Mouse (Mus musculus) spleen, postnatal 4 days (tissue): Measurements from ENCODE around the gene Dnah2.
"Not testable (repeated sequence)": the region's sequence is repeated elsewhere in the genome, so short reads cannot be mapped to it uniquely, and the experiment has no call there.

Experiments
- DNase-seq, 2 experiments: peaks; one replicate each; pipeline ENCODE4 v3.0.0; 2022; ENCODE audit warnings: low spot score in 2 of 2

The Dnah2 gene

DNA sequence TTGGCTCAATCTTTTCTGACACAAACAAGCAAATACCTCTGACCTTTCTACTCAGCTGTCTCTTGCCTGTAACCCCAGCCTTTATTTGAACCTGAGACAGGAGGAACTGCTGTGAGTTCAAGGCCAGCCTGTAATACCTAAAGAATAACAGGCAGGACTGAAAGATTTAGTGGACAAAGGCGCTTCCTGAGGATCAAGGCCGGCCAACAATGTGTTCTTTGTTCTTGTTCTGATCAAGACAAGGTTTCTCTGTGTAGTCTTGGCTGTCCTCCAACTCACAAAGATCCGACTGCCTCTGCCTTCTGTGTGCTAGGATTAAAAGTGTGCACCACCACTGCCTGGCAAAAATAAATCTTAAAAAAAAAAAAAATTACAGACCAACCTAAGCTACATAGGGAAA is 15.5 kb upstream of the Dnah2 start:
- no peak for DNase-seq

DNA sequence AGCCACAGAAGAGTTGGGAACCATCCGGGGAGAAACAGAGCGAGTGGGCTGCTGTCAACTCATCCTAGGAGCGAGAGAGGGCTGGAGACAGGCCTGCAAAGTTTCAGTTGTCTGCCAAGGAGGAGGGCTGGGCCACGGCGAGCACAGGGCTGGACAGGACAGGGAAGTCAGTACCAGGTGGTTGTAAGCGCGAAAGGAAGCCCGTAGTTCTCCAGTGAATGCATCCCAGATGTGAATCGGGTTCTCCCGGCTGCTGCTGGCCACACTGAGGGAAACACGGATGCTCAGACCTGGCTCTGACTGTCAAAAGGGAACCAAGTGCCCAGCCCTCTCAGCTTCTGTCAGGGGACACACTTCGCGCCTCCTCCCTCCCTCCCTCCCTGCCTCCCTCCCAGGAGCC is 14.5 kb upstream of the Dnah2 start:
- no peak for DNase-seq

DNA sequence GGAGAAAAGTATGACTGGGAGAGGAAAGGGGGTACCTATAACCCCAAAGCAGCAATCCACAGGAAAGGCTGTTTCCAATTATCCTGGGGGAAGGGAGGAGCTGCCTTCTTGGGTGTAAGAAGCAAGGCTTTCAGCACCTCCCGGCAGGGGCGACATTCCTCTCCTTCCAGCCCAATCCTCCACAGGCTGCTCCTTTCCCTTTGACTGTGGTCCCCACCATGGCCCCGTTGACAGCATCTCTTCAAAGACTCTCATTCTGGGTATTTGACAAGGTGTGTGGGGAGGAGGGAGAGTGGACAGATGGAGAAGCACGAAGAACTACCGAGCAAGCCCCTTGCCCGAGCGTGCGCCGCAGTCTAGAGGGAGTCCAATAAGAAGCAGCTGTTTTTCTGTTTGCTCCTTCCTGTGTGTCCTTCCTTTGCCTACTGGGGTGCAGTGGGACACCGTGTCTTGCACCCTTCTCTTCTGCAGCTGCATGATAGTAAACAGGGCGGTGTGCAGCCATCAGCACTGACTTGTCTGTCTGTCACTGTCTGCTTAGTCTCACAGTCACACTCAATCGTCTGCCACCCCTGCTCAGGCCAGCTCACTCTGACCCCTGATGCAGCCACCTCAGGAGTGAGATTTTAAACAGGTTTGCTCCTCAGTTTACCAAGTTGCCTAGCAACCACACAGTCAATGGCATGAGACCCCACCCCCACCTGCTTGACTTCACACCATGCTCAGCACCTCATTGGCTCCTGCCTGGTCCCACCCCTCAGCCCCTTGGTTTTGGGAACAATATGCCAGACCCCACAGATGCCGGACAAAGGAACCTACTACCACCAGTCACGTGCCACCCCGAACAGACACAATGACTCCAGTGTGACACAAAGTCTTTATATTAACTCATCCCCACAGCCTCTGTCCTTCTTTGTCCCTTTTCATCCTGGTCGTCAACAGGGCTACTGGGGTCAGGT is 12.3 kb upstream of the Dnah2 start:
- no peak for DNase-seq

DNA sequence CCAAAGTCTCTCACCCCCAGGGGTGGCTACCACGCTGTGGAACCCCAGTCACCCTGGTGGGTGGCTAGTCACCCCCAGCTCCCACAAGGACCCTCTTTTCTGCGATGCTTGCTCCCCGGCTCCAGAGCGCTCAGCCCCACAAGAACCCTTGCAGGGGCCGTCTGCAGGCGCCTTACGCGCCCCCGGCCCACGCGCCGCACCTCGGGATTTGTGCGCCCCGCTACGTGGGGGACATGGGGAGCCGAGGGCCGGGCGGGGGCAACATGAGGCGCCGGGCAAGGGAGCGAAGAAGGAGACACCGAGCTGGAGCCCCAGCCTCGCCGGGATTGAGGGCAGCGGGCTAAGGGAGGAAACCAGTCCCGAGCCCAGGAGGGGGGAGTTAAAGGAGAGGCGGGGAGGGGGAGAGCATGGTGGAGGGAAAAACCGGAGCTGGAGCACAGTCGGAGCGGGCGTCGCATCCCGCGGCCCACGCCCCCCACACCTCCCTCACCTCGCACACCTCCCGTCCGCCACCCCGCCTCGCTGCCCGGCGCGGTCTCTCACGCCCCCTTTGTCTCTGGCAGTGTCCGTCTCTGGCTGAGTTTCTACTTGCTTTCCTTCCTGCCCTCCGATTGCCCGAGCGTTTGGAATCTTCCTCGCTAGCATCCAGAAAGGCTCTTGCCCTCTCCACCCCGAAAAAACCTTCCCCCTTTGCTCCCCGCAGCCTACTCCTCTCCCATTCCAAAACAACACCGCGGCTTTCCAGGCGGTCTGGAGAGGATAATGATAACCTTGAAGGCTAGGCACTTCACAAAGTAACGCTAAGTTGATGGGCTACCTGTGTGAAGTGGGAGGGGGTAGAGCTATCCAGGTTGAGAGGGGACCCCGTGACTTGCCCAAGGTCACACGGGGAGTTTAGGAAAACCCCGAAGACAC is 11.2 kb upstream of the Dnah2 start, which contains the start of gene Efnb3:
TSS of gene Efnb3 (minus strand) at position 355 of the 915 bp plus-strand sequence.
- no peak for DNase-seq

DNA sequence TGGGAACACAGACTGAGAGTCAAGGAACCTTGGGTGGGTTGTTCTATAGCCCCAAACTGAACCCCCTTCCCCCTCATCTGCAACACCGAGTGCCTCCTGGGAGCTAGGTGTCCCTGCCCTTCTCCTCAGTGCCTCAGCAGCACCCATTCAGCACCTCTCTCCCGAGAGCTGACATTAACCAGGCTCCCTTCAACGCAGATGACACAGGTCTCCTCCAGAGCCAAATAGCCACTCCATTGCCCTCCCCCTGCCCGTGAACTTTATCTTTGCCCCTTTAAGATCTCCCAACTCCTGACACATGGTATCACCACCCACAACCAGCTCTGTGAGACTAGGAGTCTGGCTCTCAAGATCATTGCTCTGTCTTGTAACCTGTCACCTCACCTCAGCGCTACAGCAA is 10.3 kb upstream of the Dnah2 start:
- no peak for DNase-seq

DNA sequence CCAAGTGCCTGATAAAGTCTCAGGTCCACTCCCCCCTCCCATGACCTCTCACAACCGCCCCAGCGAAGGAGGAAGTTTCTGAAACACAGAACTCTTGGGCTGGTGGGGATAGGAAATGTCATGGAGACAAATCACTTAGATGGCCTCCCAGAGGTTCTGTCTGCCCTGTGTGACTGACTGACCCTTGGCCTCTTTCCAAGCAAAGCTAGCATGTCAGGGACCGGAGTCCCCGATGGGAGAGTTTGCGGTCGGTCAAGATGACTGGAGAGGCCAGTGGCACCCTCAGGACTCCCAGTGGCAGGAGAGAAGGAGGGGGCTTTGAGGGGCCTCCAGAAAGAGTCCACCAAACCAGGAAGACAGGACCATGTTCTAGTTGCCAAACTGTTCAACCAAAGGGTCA is 9.8 kb upstream of the Dnah2 start:
- no peak for DNase-seq

DNA sequence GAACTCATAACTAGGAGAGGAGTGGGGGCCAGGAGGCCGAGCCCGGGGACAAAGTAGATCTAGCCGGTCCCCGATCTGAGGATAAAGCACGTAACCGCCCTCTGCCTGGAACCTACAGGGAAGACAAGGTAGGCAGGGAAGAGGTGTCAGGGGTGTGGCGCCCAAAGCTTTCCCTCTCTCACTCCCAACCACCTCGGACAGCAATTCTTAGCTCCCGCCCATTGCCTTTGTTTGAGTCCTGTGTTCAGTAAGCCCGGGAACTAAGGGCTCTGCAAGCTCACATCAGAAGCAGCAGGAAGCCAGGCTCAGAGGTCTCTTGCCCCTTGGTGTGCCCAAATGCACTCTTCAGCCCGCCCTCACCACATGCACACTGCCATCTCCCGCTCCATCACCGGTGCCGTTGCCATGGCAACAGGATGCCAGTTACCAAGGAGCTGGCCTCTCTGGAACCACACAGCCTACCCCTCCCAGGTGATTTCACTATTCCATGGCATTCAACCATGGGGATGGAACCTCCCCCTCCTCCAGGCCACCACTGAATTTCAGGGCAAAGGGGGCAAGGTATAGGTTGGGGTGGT is 8.6 kb upstream of the Dnah2 start:
- no peak for DNase-seq

DNA sequence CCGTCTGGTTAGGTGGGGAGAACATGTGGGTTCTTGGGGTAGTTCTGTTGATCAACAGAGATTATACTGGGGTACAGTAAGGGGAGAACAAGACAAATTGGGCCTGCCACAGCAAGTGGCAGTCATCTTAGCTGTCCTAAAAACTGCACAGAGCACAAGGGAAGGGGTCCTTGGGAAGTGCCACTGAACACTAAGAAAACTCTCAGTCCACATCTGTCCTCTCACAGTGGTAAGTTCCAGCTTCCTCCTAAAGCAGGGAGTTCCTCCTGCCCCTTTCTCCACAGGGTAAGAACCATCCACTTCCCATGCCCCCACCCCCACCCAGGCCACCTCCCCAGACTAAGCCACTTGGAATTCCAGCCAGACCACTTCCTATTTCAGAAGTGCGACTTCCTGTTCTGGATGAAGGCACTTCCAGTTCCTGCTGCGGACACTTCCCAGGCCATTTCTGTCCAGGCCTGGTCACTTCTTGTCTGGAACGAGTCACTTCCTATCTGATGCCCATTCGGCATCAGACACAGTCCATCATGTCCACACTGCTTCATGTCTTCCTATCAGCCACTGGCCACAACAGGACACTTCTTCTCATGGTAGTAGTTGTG is 5.7 kb upstream of the Dnah2 start:
- no peak for DNase-seq

DNA sequence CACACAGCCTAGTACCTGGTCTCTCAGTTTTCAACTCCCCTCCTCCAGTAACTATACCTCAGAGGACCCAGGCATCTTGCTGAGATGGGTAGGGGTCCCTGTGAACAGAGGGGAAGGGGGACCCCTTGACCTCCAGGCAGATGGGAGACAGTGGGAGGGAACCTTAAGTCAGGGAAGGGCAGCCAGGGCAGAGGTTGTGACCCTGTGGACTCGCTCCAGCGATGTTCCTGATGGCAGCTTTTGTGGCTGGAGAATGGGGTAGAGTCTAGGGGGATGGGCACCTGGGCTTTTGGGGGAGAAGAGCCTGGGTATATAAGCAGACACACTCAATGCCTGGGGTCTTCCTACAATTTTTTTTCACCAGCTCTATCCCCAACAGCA is 4.4 kb upstream of the Dnah2 start:
- no peak for DNase-seq

DNA sequence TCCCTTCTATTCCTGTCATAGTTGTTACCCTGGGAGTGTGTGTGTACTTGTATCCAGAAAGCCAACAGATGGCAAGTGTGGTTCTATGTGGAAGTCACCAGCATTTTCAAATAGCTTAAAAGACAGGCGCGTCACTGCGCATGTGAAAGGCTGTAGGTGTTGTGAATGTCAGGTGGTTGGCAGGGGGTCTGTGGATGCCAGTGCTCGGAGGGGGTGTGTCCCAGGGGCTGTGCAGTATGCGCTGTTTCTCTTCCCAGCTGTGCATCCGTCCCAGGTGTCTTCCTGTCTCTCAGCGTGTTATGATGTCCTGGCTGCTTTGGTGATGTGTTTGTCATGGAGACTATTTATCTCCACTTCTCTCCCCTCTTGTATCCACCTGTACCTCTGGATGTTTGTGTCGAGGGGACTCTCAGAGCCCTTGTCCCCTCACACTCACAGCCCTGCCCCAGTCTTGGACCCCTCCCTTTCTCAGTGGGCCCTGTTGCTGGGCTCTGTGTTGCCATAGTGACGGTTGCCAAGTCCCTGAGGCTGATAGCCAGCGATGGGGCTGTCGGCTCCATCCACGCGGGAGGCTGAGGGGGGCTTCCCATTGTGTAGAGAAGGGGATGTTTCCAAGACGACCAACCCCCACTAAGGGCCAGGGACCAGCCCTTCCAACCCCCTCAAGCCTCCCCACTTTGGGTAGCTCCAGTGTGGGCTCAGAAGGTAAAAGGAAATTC is 3.9 kb upstream of the Dnah2 start:
- DNase-seq = no peak

DNA sequence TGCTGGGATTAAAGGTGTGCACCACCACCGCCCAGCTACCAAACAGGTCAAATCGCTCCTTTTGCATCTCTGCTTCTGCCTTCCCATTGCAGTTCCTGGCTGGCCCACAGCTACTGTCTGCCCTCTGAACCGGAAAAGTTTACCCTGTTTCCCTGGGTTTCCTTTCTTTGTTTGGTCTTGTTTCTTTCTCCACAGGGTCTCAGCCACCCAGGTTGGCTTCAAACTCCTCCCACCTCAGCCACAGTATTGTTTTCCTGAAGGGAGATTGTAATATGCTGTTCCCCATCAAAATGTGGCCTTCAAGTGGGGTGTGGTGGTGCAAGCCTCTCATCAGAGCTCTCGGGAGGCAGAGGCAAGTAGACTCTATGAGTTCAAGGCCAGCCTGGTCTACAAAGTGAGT is 2.4 kb upstream of the Dnah2 start:
- DNase-seq = no peak

DNA sequence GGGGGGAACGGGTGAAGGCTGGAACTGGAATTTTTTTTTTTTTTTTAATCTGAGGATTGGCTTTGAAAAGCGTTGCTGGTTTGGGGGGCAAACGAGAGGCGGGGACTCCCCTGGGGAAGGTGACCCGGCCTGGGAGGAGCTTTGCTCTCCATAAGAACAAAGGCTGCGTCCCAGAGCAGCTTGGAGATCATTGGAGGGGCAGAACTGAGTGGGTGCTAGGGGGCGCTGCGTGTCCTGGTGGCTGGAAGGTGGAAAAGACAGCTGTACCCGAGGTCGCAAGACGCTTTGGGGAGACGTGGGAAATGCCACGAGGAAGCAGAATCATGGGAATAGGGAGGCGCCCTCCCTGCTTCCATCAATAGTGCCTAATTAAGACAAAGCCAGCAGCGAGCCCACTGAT is 1.8 kb downstream of the Dnah2 start:
- DNase-seq = peak in 1 of 2 experiments; percentile 74

DNA sequence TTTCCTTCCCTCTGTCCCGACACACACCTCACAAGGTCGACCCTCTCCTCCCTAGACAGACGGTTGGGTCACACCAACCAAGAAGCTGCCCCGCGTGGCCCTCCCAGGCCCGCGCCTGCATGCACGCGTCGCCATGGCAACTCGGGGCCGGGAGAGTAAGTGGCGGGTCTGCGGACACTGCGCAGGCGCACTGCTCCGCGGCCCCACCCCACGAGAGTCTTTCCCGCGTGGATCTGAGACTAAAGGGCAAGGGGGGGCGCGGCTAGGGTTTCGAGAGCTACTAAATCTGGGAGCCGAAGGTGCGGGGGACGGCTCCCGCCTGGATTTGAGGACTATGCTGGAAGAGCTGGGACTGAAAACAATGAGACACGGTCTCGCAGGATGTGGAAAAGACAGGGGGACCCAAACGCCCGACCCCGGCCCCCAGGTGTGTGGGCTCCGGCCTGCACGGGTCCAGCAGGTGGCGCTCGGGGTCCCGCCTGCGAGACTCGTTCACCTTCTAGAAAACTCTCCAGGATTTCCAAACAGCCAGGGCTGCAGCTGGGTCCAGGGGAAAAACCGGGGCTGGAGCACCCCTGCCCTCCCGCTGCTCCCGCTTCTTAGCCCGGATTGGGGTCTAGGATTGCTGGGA is 2.4 kb downstream of the Dnah2 start:
- peak; percentile 56 to 83 for DNase-seq

DNA sequence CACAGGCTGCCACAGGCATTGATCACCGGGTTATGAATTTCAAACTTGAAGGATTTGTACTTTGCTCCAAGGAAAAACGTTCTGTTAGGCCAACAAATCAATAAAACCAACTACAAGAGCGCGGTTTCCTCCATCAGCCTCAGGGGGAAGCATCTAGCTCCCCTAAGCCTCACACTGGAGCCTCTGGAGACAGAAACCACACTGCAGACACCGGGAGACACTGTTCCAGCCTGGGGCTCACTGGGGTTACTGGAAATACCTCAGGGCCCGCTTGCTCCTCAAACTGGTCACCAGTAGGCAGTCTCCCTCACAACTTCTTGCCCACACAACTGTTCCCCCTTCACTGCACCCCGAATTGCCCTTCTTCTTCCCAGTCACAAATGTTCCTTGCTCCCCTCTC is 3.0 kb downstream of the Dnah2 start:
- DNase-seq = no peak

DNA sequence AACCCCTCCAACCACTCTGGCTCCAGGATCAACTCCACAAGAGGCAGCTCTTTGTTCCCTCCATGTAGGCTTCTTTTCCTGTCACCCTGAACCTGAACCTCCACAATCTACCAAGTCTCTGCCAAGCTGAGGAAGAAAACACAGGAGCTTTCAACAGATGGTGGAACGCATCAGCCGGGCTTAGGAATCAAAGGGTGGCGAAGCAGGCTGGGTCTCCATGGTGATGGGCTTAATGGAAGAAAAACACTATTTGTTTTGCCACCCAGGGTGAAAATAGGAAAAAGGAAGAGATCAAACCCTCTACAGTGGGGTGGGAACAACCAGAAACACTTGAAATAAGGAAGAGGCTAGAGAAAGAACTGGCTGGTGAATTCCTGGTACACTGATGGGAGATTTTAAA is 5.3 kb downstream of the Dnah2 start:
- no peak for DNase-seq

DNA sequence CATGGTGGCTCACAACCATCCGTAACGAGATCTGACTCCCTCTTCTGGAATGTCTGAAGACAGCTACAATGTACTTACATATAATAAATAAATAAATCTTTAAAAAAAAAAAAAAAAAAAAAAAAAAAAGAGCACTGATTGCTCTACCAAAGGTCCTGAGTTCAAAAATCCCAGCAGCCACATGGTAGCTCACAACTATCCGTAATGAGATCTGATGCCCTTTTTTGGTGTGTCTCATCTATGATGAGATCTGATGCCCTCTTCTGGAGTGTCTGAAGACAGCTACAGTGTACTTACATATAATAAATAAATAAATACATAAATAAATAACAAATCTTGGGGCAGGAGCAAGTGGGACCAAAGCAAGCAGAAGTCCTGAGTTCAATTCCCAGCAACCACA is 7.2 kb downstream of the Dnah2 start:
- DNase-seq = not testable (repeated sequence)

DNA sequence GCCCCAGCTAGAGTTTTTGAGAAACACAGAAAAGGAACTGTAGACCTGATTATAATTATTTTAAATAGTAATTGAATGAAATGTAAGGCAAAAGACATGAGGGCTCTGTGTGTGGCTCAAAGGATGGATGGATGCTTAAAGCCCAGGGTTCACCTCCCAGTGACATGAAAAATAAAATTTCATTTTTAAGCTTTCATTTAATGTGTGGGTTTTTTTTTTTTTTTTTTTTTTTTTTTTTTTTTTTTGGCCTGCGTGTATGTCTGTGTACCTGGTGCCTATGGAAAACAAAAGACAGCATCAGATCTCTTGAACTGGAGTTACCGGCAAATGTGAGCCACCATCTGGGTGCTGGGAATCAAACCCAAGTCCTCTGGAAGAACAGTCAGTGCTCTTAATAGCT is 8.2 kb downstream of the Dnah2 start:
- DNase-seq = no peak

DNA sequence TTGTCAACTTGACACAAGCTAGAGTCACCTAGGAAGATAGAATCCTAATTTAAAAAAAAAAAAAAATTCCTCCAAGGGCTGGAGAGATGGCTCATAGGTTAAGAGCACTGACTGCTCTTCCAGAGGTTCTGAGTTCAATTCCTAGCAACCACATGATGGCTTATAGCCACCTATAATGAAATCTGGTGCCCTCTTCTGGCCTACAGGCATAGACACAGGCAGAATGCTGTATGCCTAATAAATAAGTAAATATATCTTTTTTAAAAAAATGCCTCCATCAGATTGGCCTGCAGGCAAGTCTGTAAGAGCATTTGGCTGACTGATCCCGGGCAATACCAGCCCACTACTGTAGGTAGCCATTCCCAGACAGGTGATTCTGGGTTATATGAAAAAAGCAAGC is 13.9 kb downstream of the Dnah2 start:
- no peak for DNase-seq

DNA sequence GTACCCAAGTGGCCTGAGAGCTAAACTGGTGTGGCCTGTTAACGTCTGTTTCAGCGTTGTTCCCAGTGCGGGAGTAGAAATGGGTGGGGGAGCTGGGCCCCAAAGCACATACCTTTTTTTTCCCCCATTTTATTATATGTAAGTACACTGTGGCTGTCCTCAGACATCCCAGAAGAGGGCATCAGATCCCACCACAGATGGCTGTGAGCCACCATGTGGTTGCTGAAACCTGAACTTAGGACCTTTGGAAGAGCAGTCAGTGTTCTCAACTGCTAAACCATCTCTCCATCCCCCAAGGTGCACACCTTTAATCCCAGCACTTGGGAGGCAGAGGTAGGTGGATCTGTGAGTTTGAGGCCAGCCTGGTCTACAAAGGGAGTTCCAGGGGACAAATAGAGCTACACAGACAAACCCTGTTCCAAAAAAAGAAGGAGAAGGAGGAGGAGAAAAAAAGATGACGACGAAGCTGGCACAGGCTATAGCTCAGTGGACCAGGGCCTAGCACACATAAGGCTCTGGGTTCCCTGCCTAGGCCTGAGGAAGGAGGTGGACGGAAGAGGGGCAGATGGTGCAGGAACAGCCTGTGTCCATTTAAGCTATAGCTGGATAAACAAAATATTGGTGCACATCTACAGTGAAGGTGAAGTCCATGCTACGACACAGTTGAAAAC is 16.3 kb downstream of the Dnah2 start:
- DNase-seq = no peak

DNA sequence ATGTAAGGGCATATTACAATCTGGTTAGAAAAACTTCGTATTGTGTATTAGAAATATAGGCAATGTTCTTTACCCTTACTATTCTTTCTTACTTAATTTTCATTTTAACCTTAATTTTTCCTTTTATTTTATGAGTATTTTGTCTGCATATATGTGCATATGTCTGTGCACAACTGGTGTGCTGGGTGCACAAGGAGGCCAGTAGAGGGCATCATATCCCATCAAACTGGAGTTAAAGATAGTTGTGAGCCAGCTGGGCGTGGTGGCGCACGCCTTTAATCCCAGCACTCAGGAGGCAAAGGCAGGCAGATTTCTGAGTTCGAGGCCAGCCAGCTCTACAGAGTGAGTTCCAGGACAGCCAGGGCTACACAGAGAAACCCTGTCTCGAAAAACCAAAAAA is 18.2 kb downstream of the Dnah2 start:
- not testable (repeated sequence) for DNase-seq
